Mouse (Mus musculus) forebrain, embryonic 11.5 days (tissue): ENCODE measurements at regions not wholly inside any gene's neighbourhood (a gene's known extent, or its start where the extent isn't known, plus 50 kb on each side); places are given as distances from the start of the nearest gene placed in this dataset.

ENCODE experiments used
- ATAC-seq: fragments of 200-750 bp; cut with Nextera tagmentation; replicated peaks from 2 replicates; pipeline ENCODE4 v1.8.0; 2017; ENCODE audit warnings: moderate TSS enrichment; ENCODE audit not compliant: low FRiP score
- DNase-seq: peaks from one replicate; pipeline ENCODE4 v3.0.0-alpha.2; 2017; ENCODE audit warnings: low spot score
- H3K27ac ChIP-seq: fragments of 300-500 bp; sonication (generic); 2 replicates; pipeline ENCODE4 v1.5.1; 2014; ENCODE audit warnings: low read depth, low read length
- H3K27me3 ChIP-seq: fragments of 300-500 bp; sonication (generic); 2 replicates; pipeline ENCODE4 v1.6.1; 2014; ENCODE audit warnings: mild to moderate bottlenecking, low read length, mixed read lengths; ENCODE audit not compliant: control insufficient read depth, insufficient read depth
- H3K36me3 ChIP-seq: fragments of 300-500 bp; sonication (generic); 2 replicates; pipeline ENCODE4 v1.6.1; 2014; ENCODE audit warnings: mild to moderate bottlenecking, low read length, moderate library complexity, mixed read lengths; ENCODE audit not compliant: control insufficient read depth, insufficient read depth
- H3K4me1 ChIP-seq: fragments of 300-500 bp; sonication (generic); replicated peaks from 2 replicates; pipeline ENCODE4 v1.6.1; 2014; ENCODE audit warnings: low read length, mixed read lengths; ENCODE audit not compliant: control insufficient read depth, insufficient read depth
- H3K4me2 ChIP-seq: fragments of 300-500 bp; sonication (generic); 2 replicates; pipeline ENCODE4 v1.6.1; 2014; ENCODE audit warnings: low read depth, mild to moderate bottlenecking, low read length, moderate library complexity, mixed read lengths; ENCODE audit not compliant: severe bottlenecking
- H3K4me3 ChIP-seq: fragments of 300-500 bp; sonication (generic); 2 replicates; pipeline ENCODE4 v1.5.1; 2014; ENCODE audit warnings: low read depth, low read length
- H3K9ac ChIP-seq: fragments of 300-500 bp; sonication (generic); 2 replicates; pipeline ENCODE4 v1.6.1; 2014; ENCODE audit warnings: low read length
- H3K9me3 ChIP-seq: fragments of 300-500 bp; sonication (generic); 2 replicates; pipeline ENCODE4 v1.6.1; 2016; ENCODE audit warnings: low read length, mixed read lengths; ENCODE audit not compliant: control insufficient read depth
- WGBS: fragments of 180-500 bp; shearing (Covaris S2); extraction: QIAGEN DNeasy Blood & Tissue Kit; methylation state at CpG from one replicate; pipeline ENCODE4 v1.1.7; 2014; 5-methylcytosine and 5-hydroxymethylcytosine counted together

GRCm38 (mm10) chr8:26804901-26805341 lies 172.2 kb upstream of the Zfp703 start:
- Histone ChIP-seq H3K4me2 (no peak overlapping the region), H3K4me3 (no peak overlapping the region), H3K27ac (no peak overlapping the region), H3K27me3 (no peaks in the 10 kb centered on the region), H3K4me1 (peaks cover 20% of the 10 kb centered on the region), H3K9me3 (no peaks in the 10 kb centered on the region), H3K36me3 (no peaks in the 10 kb centered on the region), H3K9ac (no peak overlapping the region)
- ATAC-seq = 0 out of 2 replicates have a peak, but pooled peaks have one; percentile 51
- 21% methylated on average over 7 of the region's 7 CpGs for WGBS
- no peak for DNase-seq

- Histone ChIP-seq H3K9me3 (no peaks in the 10 kb centered on the region), H3K4me1 (peaks cover 20% of the 10 kb centered on the region), H3K4me3 (no peak overlapping the region), H3K27ac (no peak overlapping the region), H3K36me3 (no peaks in the 10 kb centered on the region), H3K9ac (no peak overlapping the region), H3K27me3 (no peaks in the 10 kb centered on the region), H3K4me2 (no peak overlapping the region)
- no peak for DNase-seq
- WGBS = 11% methylated on average over 6 of the region's 6 CpGs
- ATAC-seq = no peak
Observed at GRCm38 (mm10) chr8:26805371-26805821, 171.7 kb upstream of the Zfp703 start.

GRCm38 (mm10) chr8:26808111-26808651 lies 168.9 kb upstream of the Zfp703 start:
- Histone ChIP-seq H3K27ac (no peak overlapping the region), H3K36me3 (no peaks in the 10 kb centered on the region), H3K4me1 (peaks cover 20% of the 10 kb centered on the region), H3K4me3 (no peak overlapping the region), H3K9ac (no peak overlapping the region), H3K27me3 (no peaks in the 10 kb centered on the region), H3K9me3 (no peaks in the 10 kb centered on the region), H3K4me2 (no peak overlapping the region)
- 19% methylated on average over 11 of the region's 11 CpGs for WGBS
- no peak for ATAC-seq
- DNase-seq = no peak

- no peak for DNase-seq
- peaks cover 20% of the 10 kb centered on the region for H3K4me1 ChIP-seq
- WGBS = 16% methylated on average over 3 of the region's 3 CpGs
- H3K9ac ChIP-seq = no peak overlapping the region
- no peaks in the 10 kb centered on the region for H3K9me3 ChIP-seq
- no peak overlapping the region for H3K4me3 ChIP-seq
- no peak overlapping the region for H3K27ac ChIP-seq
- ATAC-seq = no peak
- no peak overlapping the region for H3K4me2 ChIP-seq
- H3K36me3 ChIP-seq = no peaks in the 10 kb centered on the region
- no peaks in the 10 kb centered on the region for H3K27me3 ChIP-seq
Observed at GRCm38 (mm10) chr8:26808771-26809170, 168.4 kb upstream of the Zfp703 start.

- no peak overlapping the region for H3K4me3 ChIP-seq
- no peaks in the 10 kb centered on the region for H3K27me3 ChIP-seq
- H3K4me2 ChIP-seq = no peak overlapping the region
- no peaks in the 10 kb centered on the region for H3K9me3 ChIP-seq
- ATAC-seq (no peak), DNase-seq (no peak)
- H3K27ac ChIP-seq = no peak overlapping the region
- H3K36me3 ChIP-seq = no peaks in the 10 kb centered on the region
- 88% methylated on average over 7 of the region's 7 CpGs for WGBS
- H3K9ac ChIP-seq = no peak overlapping the region
- H3K4me1 ChIP-seq = peaks cover 18% of the 10 kb centered on the region
Observed at GRCm38 (mm10) chr8:26809943-26810342, 167.2 kb upstream of the Zfp703 start.

- Histone ChIP-seq H3K27ac (no peak overlapping the region), H3K4me3 (no peak overlapping the region), H3K9me3 (no peaks in the 10 kb centered on the region), H3K4me1 (peaks cover 11% of the 10 kb centered on the region; the same call in 1 of the 2 replicates), H3K36me3 (no peaks in the 10 kb centered on the region), H3K4me2 (no peak overlapping the region), H3K27me3 (no peaks in the 10 kb centered on the region), H3K9ac (no peak overlapping the region)
- DNase-seq (no peak), ATAC-seq (no peak)
- WGBS = 79% methylated on average over 12 of the region's 12 CpGs
Observed at GRCm38 (mm10) chr8:26811533-26812236, 165.4 kb upstream of the Zfp703 start.

- H3K9me3 ChIP-seq = no peaks in the 10 kb centered on the region
- no peak for ATAC-seq
- no peak for DNase-seq
- H3K27me3 ChIP-seq = no peaks in the 10 kb centered on the region
- no peak overlapping the region for H3K27ac ChIP-seq
- WGBS = 91% methylated on average over 9 of the region's 9 CpGs
- no peak overlapping the region for H3K4me3 ChIP-seq
- no peak overlapping the region for H3K9ac ChIP-seq
- H3K4me2 ChIP-seq = no peak overlapping the region
- H3K4me1 ChIP-seq = peaks cover under 1% of the 10 kb centered on the region; the same call in 1 of the 2 replicates
- H3K36me3 ChIP-seq = no peaks in the 10 kb centered on the region
Observed at GRCm38 (mm10) chr8:26813198-26813815, 163.8 kb upstream of the Zfp703 start.

- Histone ChIP-seq H3K36me3 (no peaks in the 10 kb centered on the region), H3K4me3 (no peak overlapping the region), H3K4me2 (no peak overlapping the region), H3K9me3 (no peaks in the 10 kb centered on the region), H3K4me1 (no peaks in the 10 kb centered on the region), H3K27me3 (no peaks in the 10 kb centered on the region), H3K9ac (no peak overlapping the region), H3K27ac (no peak overlapping the region)
- ATAC-seq = no peak
- 66% methylated on average over 15 of the region's 15 CpGs for WGBS
- DNase-seq = no peak
Observed at GRCm38 (mm10) chr8:26815020-26815584, 162.0 kb upstream of the Zfp703 start.
